Mouse (Mus musculus): ENCODE measurements around the gene Enpep. TPM values are rescaled to one million over a fixed set of nuclear protein-coding genes. Genes with fewer than 3 reads are reported as not detected.

The Enpep gene
- 40.4 and 40.9 TPM in 2 replicates for polyA plus RNA-seq (2014; fragmentation: Nextera tagmentation; extraction: Ambion mirVana)

GRCm38 (mm10) chr3:129332586-129332985 is at the start of gene Enpep:
Gene Enpep, minus strand, starts transcription at chr3:129332720.
- H3K4me2 ChIP-seq (ENCODE audit: low read length), result peak within 1 kb of the TSS; percentile 53
- no peaks in the 10 kb centered on the region for H3K36me3 ChIP-seq (ENCODE audit: control insufficient read depth, insufficient read depth, low read length)
- H3K4me3 ChIP-seq (ENCODE audit: low read depth, low read length), result peak within 1 kb of the TSS; percentile 37
- peak; percentile 67 for DNase-seq (ENCODE audit: low spot score)
- H3K9ac ChIP-seq (ENCODE audit: low read length), result peak within 1 kb of the TSS; percentile 5
- ATAC-seq (replicated peaks; ENCODE audit: low FRiP score, low TSS enrichment, low read depth), result peak; percentile 74
- 15% methylated on average over 13 of the region's 13 CpGs for WGBS
- no peaks in the 10 kb centered on the region for H3K9me3 ChIP-seq (ENCODE audit: control insufficient read depth, low read length)
- peaks cover 11% of the 10 kb centered on the region for H3K4me1 ChIP-seq (replicated peaks; ENCODE audit: control insufficient read depth, insufficient read depth, low read length)
- no peaks in the 10 kb centered on the region for H3K27me3 ChIP-seq (replicated peaks; ENCODE audit: control insufficient read depth, insufficient read depth, low read length)
- peak within 1 kb of the TSS; percentile 36; the same call in 1 of the 2 replicates for H3K27ac ChIP-seq (ENCODE audit: low read depth)

- ATAC-seq (replicated peaks; ENCODE audit: low FRiP score, low TSS enrichment, low read depth) (no peak), DNase-seq (ENCODE audit: low spot score) (no peak)
- Histone ChIP-seq H3K27me3 (replicated peaks; ENCODE audit: control insufficient read depth, insufficient read depth, low read length) (no peaks in the 10 kb centered on the region), H3K4me1 (replicated peaks; ENCODE audit: control insufficient read depth, insufficient read depth, low read length) (0 out of 2 replicates have a peak, but pooled peaks cover 5% of the 10 kb centered on the region), H3K4me3 (ENCODE audit: low read depth, low read length) (no peak overlapping the region), H3K9ac (ENCODE audit: low read length) (no peak overlapping the region), H3K4me2 (ENCODE audit: low read length) (no peak overlapping the region), H3K9me3 (ENCODE audit: control insufficient read depth, low read length) (no peaks in the 10 kb centered on the region), H3K27ac (ENCODE audit: low read depth) (no peak overlapping the region), H3K36me3 (ENCODE audit: control insufficient read depth, insufficient read depth, low read length) (no peaks in the 10 kb centered on the region)
- 78% methylated on average over 3 of the region's 3 CpGs for WGBS
These were observed 46.6 kb upstream of the Enpep start for GRCm38 (mm10) chr3:129379109-129379508.

GRCm38 (mm10) chr3:129375087-129375486 is 42.6 kb upstream of the Enpep start:
- Histone ChIP-seq H3K27ac (ENCODE audit: low read depth) (no peak overlapping the region), H3K27me3 (replicated peaks; ENCODE audit: control insufficient read depth, insufficient read depth, low read length) (no peaks in the 10 kb centered on the region), H3K4me3 (ENCODE audit: low read depth, low read length) (no peak overlapping the region), H3K36me3 (ENCODE audit: control insufficient read depth, insufficient read depth, low read length) (no peaks in the 10 kb centered on the region), H3K9ac (ENCODE audit: low read length) (no peak overlapping the region), H3K9me3 (ENCODE audit: control insufficient read depth, low read length) (no peaks in the 10 kb centered on the region), H3K4me1 (replicated peaks; ENCODE audit: control insufficient read depth, insufficient read depth, low read length) (no peaks in the 10 kb centered on the region), H3K4me2 (ENCODE audit: low read length) (no peak overlapping the region)
- 91% methylated on average over 3 of the region's 3 CpGs for WGBS
- DNase-seq (ENCODE audit: low spot score) (no peak), ATAC-seq (replicated peaks; ENCODE audit: low FRiP score, low TSS enrichment, low read depth) (no peak)

GRCm38 (mm10) chr3:129373108-129373507 is 40.6 kb upstream of the Enpep start:
- H3K27me3 ChIP-seq (replicated peaks; ENCODE audit: control insufficient read depth, insufficient read depth, low read length), result no peaks in the 10 kb centered on the region
- DNase-seq (ENCODE audit: low spot score), result peak; percentile 43
- ATAC-seq (replicated peaks; ENCODE audit: low FRiP score, low TSS enrichment, low read depth), result no peak
- no peaks in the 10 kb centered on the region for H3K4me1 ChIP-seq (replicated peaks; ENCODE audit: control insufficient read depth, insufficient read depth, low read length)
- no peak overlapping the region for H3K27ac ChIP-seq (ENCODE audit: low read depth)
- 58% methylated on average over 2 of the region's 2 CpGs for WGBS
- no peak overlapping the region for H3K9ac ChIP-seq (ENCODE audit: low read length)
- H3K36me3 ChIP-seq (ENCODE audit: control insufficient read depth, insufficient read depth, low read length), result no peaks in the 10 kb centered on the region
- H3K9me3 ChIP-seq (ENCODE audit: control insufficient read depth, low read length), result no peaks in the 10 kb centered on the region
- no peak overlapping the region for H3K4me2 ChIP-seq (ENCODE audit: low read length)
- no peak overlapping the region for H3K4me3 ChIP-seq (ENCODE audit: low read depth, low read length)

- no peaks in the 10 kb centered on the region for H3K27me3 ChIP-seq (replicated peaks; ENCODE audit: control insufficient read depth, insufficient read depth, low read length)
- ATAC-seq (replicated peaks; ENCODE audit: low FRiP score, low TSS enrichment, low read depth) (no peak), DNase-seq (ENCODE audit: low spot score) (no peak)
- peaks cover 3% of the 10 kb centered on the region; the same call in 1 of the 2 replicates for H3K9me3 ChIP-seq (ENCODE audit: control insufficient read depth, low read length)
- H3K4me3 ChIP-seq (ENCODE audit: low read depth, low read length), result no peak overlapping the region
- H3K4me1 ChIP-seq (replicated peaks; ENCODE audit: control insufficient read depth, insufficient read depth, low read length), result no peaks in the 10 kb centered on the region
- no peak overlapping the region for H3K9ac ChIP-seq (ENCODE audit: low read length)
- no peak overlapping the region for H3K27ac ChIP-seq (ENCODE audit: low read depth)
- WGBS, result 72% methylated on average over 3 of the region's 3 CpGs
- no peaks in the 10 kb centered on the region for H3K36me3 ChIP-seq (ENCODE audit: control insufficient read depth, insufficient read depth, low read length)
- no peak overlapping the region for H3K4me2 ChIP-seq (ENCODE audit: low read length)
These were observed 37.0 kb upstream of the Enpep start for GRCm38 (mm10) chr3:129369491-129369890.

- H3K4me1 ChIP-seq (replicated peaks; ENCODE audit: control insufficient read depth, insufficient read depth, low read length), result no peaks in the 10 kb centered on the region
- H3K4me3 ChIP-seq (ENCODE audit: low read depth, low read length), result no peak overlapping the region
- DNase-seq (ENCODE audit: low spot score) (peak; percentile 33), ATAC-seq (replicated peaks; ENCODE audit: low FRiP score, low TSS enrichment, low read depth) (no peak)
- H3K27ac ChIP-seq (ENCODE audit: low read depth), result no peak overlapping the region
- H3K9me3 ChIP-seq (ENCODE audit: control insufficient read depth, low read length), result peaks cover 3% of the 10 kb centered on the region; the same call in 1 of the 2 replicates
- no peak overlapping the region for H3K4me2 ChIP-seq (ENCODE audit: low read length)
- 75% methylated on average over 1 of the region's 1 CpGs for WGBS
- no peak overlapping the region for H3K9ac ChIP-seq (ENCODE audit: low read length)
- no peaks in the 10 kb centered on the region for H3K36me3 ChIP-seq (ENCODE audit: control insufficient read depth, insufficient read depth, low read length)
- H3K27me3 ChIP-seq (replicated peaks; ENCODE audit: control insufficient read depth, insufficient read depth, low read length), result no peaks in the 10 kb centered on the region
These were observed 33.4 kb upstream of the Enpep start for GRCm38 (mm10) chr3:129365919-129366318.

- Histone ChIP-seq H3K36me3 (ENCODE audit: control insufficient read depth, insufficient read depth, low read length) (no peaks in the 10 kb centered on the region), H3K4me2 (ENCODE audit: low read length) (no peak overlapping the region), H3K4me1 (replicated peaks; ENCODE audit: control insufficient read depth, insufficient read depth, low read length) (no peaks in the 10 kb centered on the region), H3K27me3 (replicated peaks; ENCODE audit: control insufficient read depth, insufficient read depth, low read length) (no peaks in the 10 kb centered on the region), H3K9ac (ENCODE audit: low read length) (no peak overlapping the region), H3K4me3 (ENCODE audit: low read depth, low read length) (no peak overlapping the region), H3K27ac (ENCODE audit: low read depth) (no peak overlapping the region), H3K9me3 (ENCODE audit: control insufficient read depth, low read length) (peaks cover 3% of the 10 kb centered on the region; the same call in 1 of the 2 replicates)
- DNase-seq (ENCODE audit: low spot score) (peak; percentile 46), ATAC-seq (replicated peaks; ENCODE audit: low FRiP score, low TSS enrichment, low read depth) (no peak)
- 75% methylated on average over 2 of the region's 2 CpGs for WGBS
These were observed 32.4 kb upstream of the Enpep start for GRCm38 (mm10) chr3:129364818-129365390.

GRCm38 (mm10) chr3:129363426-129363825 is 30.9 kb upstream of the Enpep start:
- DNase-seq (ENCODE audit: low spot score), result peak; percentile 47
- Histone ChIP-seq H3K4me1 (replicated peaks; ENCODE audit: control insufficient read depth, insufficient read depth, low read length) (no peaks in the 10 kb centered on the region), H3K27me3 (replicated peaks; ENCODE audit: control insufficient read depth, insufficient read depth, low read length) (no peaks in the 10 kb centered on the region), H3K4me3 (ENCODE audit: low read depth, low read length) (no peak overlapping the region), H3K9me3 (ENCODE audit: control insufficient read depth, low read length) (peaks cover 3% of the 10 kb centered on the region; the same call in 1 of the 2 replicates), H3K4me2 (ENCODE audit: low read length) (no peak overlapping the region), H3K27ac (ENCODE audit: low read depth) (no peak overlapping the region), H3K9ac (ENCODE audit: low read length) (no peak overlapping the region), H3K36me3 (ENCODE audit: control insufficient read depth, insufficient read depth, low read length) (no peaks in the 10 kb centered on the region)
- ATAC-seq (replicated peaks; ENCODE audit: low FRiP score, low TSS enrichment, low read depth), result no peak
- 73% methylated on average over 1 of the region's 1 CpGs for WGBS

- Histone ChIP-seq H3K4me1 (replicated peaks; ENCODE audit: control insufficient read depth, insufficient read depth, low read length) (no peaks in the 10 kb centered on the region), H3K9ac (ENCODE audit: low read length) (no peak overlapping the region), H3K36me3 (ENCODE audit: control insufficient read depth, insufficient read depth, low read length) (no peaks in the 10 kb centered on the region), H3K4me2 (ENCODE audit: low read length) (no peak overlapping the region), H3K27me3 (replicated peaks; ENCODE audit: control insufficient read depth, insufficient read depth, low read length) (no peaks in the 10 kb centered on the region), H3K4me3 (ENCODE audit: low read depth, low read length) (no peak overlapping the region), H3K9me3 (ENCODE audit: control insufficient read depth, low read length) (no peaks in the 10 kb centered on the region), H3K27ac (ENCODE audit: low read depth) (no peak overlapping the region)
- 63% methylated on average over 2 of the region's 2 CpGs for WGBS
- ATAC-seq (replicated peaks; ENCODE audit: low FRiP score, low TSS enrichment, low read depth) (no peak; the same call in 1 of the 2 replicates), DNase-seq (ENCODE audit: low spot score) (no peak)
These were observed 25.6 kb upstream of the Enpep start for GRCm38 (mm10) chr3:129358115-129358514.
